Mouse (Mus musculus): ENCODE measurements around the gene Chac1.

Chac1 gene

GRCm38 (mm10) chr2:119377286-119377685, 26.3 kb downstream of the Chac1 start:
- DNase-seq (ENCODE audit: low read depth) = no peak

GRCm38 (mm10) chr2:119377826-119378225, 26.8 kb downstream of the Chac1 start:
- no peak for DNase-seq (ENCODE audit: low read depth)

GRCm38 (mm10) chr2:119379455-119379854, 28.4 kb downstream of the Chac1 start:
- DNase-seq (ENCODE audit: low read depth) = no peak

GRCm38 (mm10) chr2:119388266-119388665, 37.2 kb downstream of the Chac1 start:
- no peak for DNase-seq (ENCODE audit: low read depth)

GRCm38 (mm10) chr2:119389992-119390391, 39.0 kb downstream of the Chac1 start:
- DNase-seq (ENCODE audit: low read depth) = no peak

GRCm38 (mm10) chr2:119398252-119398651, 47.2 kb downstream of the Chac1 start:
- no peak for DNase-seq (ENCODE audit: low read depth)

- no peak for DNase-seq (ENCODE audit: low read depth)
Observed at GRCm38 (mm10) chr2:119398665-119399064, 47.6 kb downstream of the Chac1 start.

GRCm38 (mm10) chr2:119399313-119399712, 48.3 kb downstream of the Chac1 start:
- DNase-seq (ENCODE audit: low read depth) = no peak

All from c-Kit-positive CD71-negative TER-119-negative erythroid progenitor cells, embryonic 14.5 days (primary cell).